Mouse (Mus musculus): ENCODE results near the gene Eif1ax. TPM values are rescaled to one million over a fixed set of nuclear protein-coding genes. Genes with fewer than 3 reads are reported as not detected.
A peak's percentile ranks its signal among the peaks of the same experiment; 100 is the strongest.

The Eif1ax gene
- polyA plus RNA-seq (2015; fragmentation: Nextera tagmentation; extraction: Ambion mirVana): 94.2 and 104 TPM in 2 replicates

- H3K36me3 ChIP-seq: peaks cover 18% of the 10 kb centered on the region
- no peaks in the 10 kb centered on the region for H3K27me3 ChIP-seq (replicated peaks)
- peak within 1 kb of the TSS; percentile 69 for H3K4me2 ChIP-seq
- 11% methylated on average over 50 of the region's 76 CpGs for WGBS
- peak within 1 kb of the TSS; percentile 86 for H3K9ac ChIP-seq
- peak within 1 kb of the TSS; percentile 86 for H3K27ac ChIP-seq (replicated peaks)
- no peaks in the 10 kb centered on the region for H3K9me3 ChIP-seq
- H3K4me3 ChIP-seq: peak within 1 kb of the TSS; percentile 75
- H3K4me1 ChIP-seq: peaks cover 8% of the 10 kb centered on the region; the same call in 1 of the 2 replicates
- peak; percentile 99 for ATAC-seq (ENCODE audit: extremely low read depth, insufficient number of reproducible peaks, low FRiP score, low TSS enrichment)
These were observed at the start of gene Eif1ax for GRCm38 (mm10) chrX:159371831-159372752. Gene Eif1ax, plus strand, starts transcription at chrX:159372178.

DNA sequence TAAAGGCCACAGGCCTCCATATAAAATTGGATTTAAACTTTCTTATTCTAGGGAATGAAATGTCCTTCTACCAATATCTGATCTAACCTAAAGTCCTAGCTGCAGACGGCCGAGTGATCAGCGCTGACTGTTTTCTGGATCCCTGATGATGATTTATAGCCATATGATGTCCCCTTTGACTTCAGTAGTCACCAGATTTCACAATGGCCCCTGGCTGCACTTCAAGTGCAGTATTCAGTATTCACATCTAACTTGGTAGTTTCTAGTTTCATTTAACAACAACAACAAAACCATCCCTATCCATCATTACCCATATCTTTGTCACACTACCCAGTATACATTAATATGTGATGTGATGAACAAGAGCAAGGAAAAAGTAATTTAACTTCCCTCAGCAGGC lies 7.5 kb upstream of the Eif1ax start:
- Histone ChIP-seq H3K9ac (no peak overlapping the region), H3K9me3 (no peaks in the 10 kb centered on the region), H3K27me3 (replicated peaks) (no peaks in the 10 kb centered on the region), H3K27ac (replicated peaks) (no peak overlapping the region), H3K4me2 (no peak overlapping the region), H3K4me3 (no peak overlapping the region), H3K36me3 (peaks cover 40% of the 10 kb centered on the region), H3K4me1 (no peaks in the 10 kb centered on the region)
- WGBS: 80% methylated on average over 3 of the region's 3 CpGs
- ATAC-seq (ENCODE audit: extremely low read depth, insufficient number of reproducible peaks, low FRiP score, low TSS enrichment): no peak

GRCm38 (mm10) chrX:159372753-159373144 lies 771 bp downstream of the Eif1ax start:
- no peak for ATAC-seq (ENCODE audit: extremely low read depth, insufficient number of reproducible peaks, low FRiP score, low TSS enrichment)
- Histone ChIP-seq H3K4me1 (peaks cover 8% of the 10 kb centered on the region; the same call in 1 of the 2 replicates), H3K9ac (peak overlapping the region; percentile 86), H3K4me2 (peak overlapping the region; percentile 69), H3K9me3 (no peaks in the 10 kb centered on the region), H3K27ac (replicated peaks) (peak overlapping the region; percentile 86), H3K4me3 (peak overlapping the region; percentile 75), H3K36me3 (peaks cover 25% of the 10 kb centered on the region), H3K27me3 (replicated peaks) (no peaks in the 10 kb centered on the region)
- 13% methylated on average over 9 of the region's 9 CpGs for WGBS

GRCm38 (mm10) chrX:159387105-159387504 lies 15.1 kb downstream of the Eif1ax start:
- Histone ChIP-seq H3K9ac (no peak overlapping the region), H3K9me3 (no peaks in the 10 kb centered on the region), H3K4me1 (no peaks in the 10 kb centered on the region), H3K4me2 (no peak overlapping the region), H3K36me3 (peaks cover 46% of the 10 kb centered on the region), H3K27me3 (replicated peaks) (no peaks in the 10 kb centered on the region), H3K27ac (replicated peaks) (no peak overlapping the region), H3K4me3 (no peak overlapping the region)
- no peak for ATAC-seq (ENCODE audit: extremely low read depth, insufficient number of reproducible peaks, low FRiP score, low TSS enrichment)
- 77% methylated on average over 9 of the region's 9 CpGs for WGBS

GRCm38 (mm10) chrX:159388953-159389352 lies 17.0 kb downstream of the Eif1ax start:
- no peak for ATAC-seq (ENCODE audit: extremely low read depth, insufficient number of reproducible peaks, low FRiP score, low TSS enrichment)
- Histone ChIP-seq H3K36me3 (peaks cover 33% of the 10 kb centered on the region), H3K27me3 (replicated peaks) (no peaks in the 10 kb centered on the region), H3K4me1 (no peaks in the 10 kb centered on the region), H3K27ac (replicated peaks) (no peak overlapping the region), H3K4me3 (no peak overlapping the region), H3K4me2 (no peak overlapping the region), H3K9me3 (no peaks in the 10 kb centered on the region), H3K9ac (no peak overlapping the region)

DNA sequence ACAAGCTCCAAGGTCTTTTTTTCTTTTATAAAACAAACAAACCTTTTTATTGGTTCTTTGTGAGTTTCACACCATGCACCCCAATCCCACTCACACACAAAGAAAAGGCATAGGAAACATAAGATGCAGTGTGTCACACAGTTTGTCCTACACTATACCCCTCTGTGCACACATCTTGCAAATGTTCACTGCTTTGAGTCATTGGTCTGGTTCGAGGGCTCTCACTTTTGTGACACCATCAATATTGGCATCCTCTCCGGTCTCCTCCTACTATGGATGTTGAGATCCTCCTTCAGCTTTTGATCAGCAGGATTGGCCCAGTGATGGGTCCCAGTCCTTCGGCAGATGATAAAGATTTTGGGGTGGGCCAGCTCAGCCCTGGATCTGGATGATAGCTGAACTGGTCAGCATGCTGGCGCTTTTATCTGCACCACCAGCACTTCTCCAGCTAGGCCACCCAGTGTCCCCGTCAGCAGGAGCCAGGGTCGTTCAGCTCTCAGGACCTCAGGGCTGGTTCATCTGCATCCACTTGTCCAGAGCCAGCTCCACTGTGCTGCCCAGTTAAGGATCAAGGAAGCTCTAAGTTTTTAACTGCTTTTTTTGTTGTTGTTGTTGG lies 18.5 kb downstream of the Eif1ax start:
- Histone ChIP-seq H3K4me2 (no peak overlapping the region), H3K9ac (no peak overlapping the region), H3K27ac (replicated peaks) (no peak overlapping the region), H3K27me3 (replicated peaks) (no peaks in the 10 kb centered on the region), H3K4me1 (no peaks in the 10 kb centered on the region), H3K9me3 (no peaks in the 10 kb centered on the region), H3K4me3 (no peak overlapping the region), H3K36me3 (peaks cover 19% of the 10 kb centered on the region)
- 57% methylated on average over 6 of the region's 6 CpGs for whole genome bisulfite sequencing
- ATAC-seq (ENCODE audit: extremely low read depth, insufficient number of reproducible peaks, low FRiP score, low TSS enrichment): no peak

- 67% methylated on average over 3 of the region's 3 CpGs for WGBS
These were observed 19.3 kb downstream of the Eif1ax start for GRCm38 (mm10) chrX:159391239-159391638.

GRCm38 (mm10) chrX:159409253-159409652 lies 37.3 kb downstream of the Eif1ax start:
- Histone ChIP-seq H3K4me3 (no peak overlapping the region), H3K9me3 (no peaks in the 10 kb centered on the region), H3K36me3 (no peaks in the 10 kb centered on the region), H3K27ac (replicated peaks) (no peak overlapping the region), H3K4me1 (no peaks in the 10 kb centered on the region), H3K4me2 (no peak overlapping the region), H3K27me3 (replicated peaks) (peaks cover 9% of the 10 kb centered on the region), H3K9ac (no peak overlapping the region)
- ATAC-seq (ENCODE audit: extremely low read depth, insufficient number of reproducible peaks, low FRiP score, low TSS enrichment): no peak
- WGBS: 26% methylated on average over 4 of the region's 4 CpGs

More at GRCm38 (mm10) chrX:159391239-159391638, 19.3 kb downstream of the Eif1ax start:
- no peak for ATAC-seq (ENCODE audit: extremely low read depth, insufficient number of reproducible peaks, low FRiP score, low TSS enrichment)
- no peak overlapping the region for H3K4me2 ChIP-seq
- H3K27me3 ChIP-seq (replicated peaks): no peaks in the 10 kb centered on the region
- H3K4me3 ChIP-seq: no peak overlapping the region
- no peaks in the 10 kb centered on the region for H3K9me3 ChIP-seq
- H3K9ac ChIP-seq: no peak overlapping the region
- H3K4me1 ChIP-seq: no peaks in the 10 kb centered on the region
- peaks cover 12% of the 10 kb centered on the region for H3K36me3 ChIP-seq
- no peak overlapping the region for H3K27ac ChIP-seq (replicated peaks)

GRCm38 (mm10) chrX:159414130-159414828 lies 42.3 kb downstream of the Eif1ax start, which contains the start of gene Map7d2:
Gene Map7d2, plus strand, starts transcription at chrX:159414572.
- Histone ChIP-seq H3K4me2 (peak within 1 kb of the TSS; percentile 92), H3K9ac (peak within 1 kb of the TSS; percentile 54), H3K27ac (replicated peaks) (no peak within 1 kb of the TSS), H3K4me1 (no peaks in the 10 kb centered on the region), H3K4me3 (peak within 1 kb of the TSS; percentile 62), H3K9me3 (no peaks in the 10 kb centered on the region), H3K36me3 (no peaks in the 10 kb centered on the region), H3K27me3 (replicated peaks) (peaks cover 47% of the 10 kb centered on the region)
- 15% methylated on average over 25 of the region's 83 CpGs for WGBS
- ATAC-seq (ENCODE audit: extremely low read depth, insufficient number of reproducible peaks, low FRiP score, low TSS enrichment): no peak; the same call in 1 of the 2 replicates

DNA sequence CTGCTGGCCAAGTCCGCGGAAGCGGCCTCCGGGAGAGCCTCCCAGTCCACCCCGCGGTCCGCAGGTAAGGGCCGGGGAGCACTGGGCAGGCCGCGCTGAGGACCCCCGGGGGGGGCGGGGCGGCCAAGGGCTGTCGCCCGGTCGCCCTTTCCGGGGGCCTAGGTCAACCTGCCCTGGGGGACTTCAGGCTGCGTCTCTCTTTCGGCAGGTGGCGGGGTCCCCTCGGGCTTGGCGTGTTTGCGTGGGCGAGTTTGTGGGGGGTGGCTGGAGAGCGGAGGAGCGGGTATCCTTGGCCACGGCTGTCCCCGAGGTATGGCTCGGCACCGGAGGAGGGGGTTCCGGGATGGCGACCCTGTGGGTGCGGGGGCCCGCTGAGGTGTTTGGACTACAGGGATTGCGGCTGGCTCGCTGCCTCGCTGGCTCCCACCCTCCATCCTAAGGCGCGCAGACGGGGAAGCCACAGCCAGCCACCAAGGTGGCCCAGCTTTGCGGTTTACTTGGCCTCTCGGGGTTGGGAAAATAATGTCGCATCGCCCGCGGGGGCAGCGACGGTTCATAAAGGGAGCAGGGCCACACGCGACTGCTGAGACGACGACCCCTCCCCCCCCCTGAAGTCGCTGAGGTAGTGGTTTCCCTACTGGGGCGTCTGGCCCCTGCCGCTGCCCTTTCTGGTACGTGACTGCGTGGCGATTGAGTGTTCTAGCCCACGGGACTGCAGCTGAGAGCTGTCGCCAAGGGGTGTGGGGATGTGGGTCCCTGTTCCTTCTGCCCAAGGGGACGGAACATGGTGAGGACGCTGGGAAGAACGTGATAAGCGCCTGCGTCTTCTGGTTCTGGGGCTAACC lies 43.1 kb downstream of the Eif1ax start:
- Histone ChIP-seq H3K9ac (peak overlapping the region; percentile 54), H3K4me2 (peak overlapping the region; percentile 92), H3K4me1 (no peaks in the 10 kb centered on the region), H3K9me3 (no peaks in the 10 kb centered on the region), H3K36me3 (no peaks in the 10 kb centered on the region), H3K27me3 (replicated peaks) (peaks cover 47% of the 10 kb centered on the region), H3K4me3 (peak overlapping the region; percentile 62), H3K27ac (replicated peaks) (no peak overlapping the region)
- WGBS: 9% methylated on average over 52 of the region's 65 CpGs
- ATAC-seq (ENCODE audit: extremely low read depth, insufficient number of reproducible peaks, low FRiP score, low TSS enrichment): no peak
